Mouse (Mus musculus) layer of hippocampus, adult 9-11 months (tissue): ENCODE results near the gene Nabp1.

Experiments used
- DNase-seq: peaks from one replicate; pipeline ENCODE4 v3.0.0; 2022

The Nabp1 gene

GRCm38 (mm10) chr1:51478262-51479026, at the start of gene Nabp1:
Gene Nabp1, minus strand, starts transcription at chr1:51478425.
- peak; percentile 98 for DNase-seq

GRCm38 (mm10) chr1:51525563-51526265, 47.5 kb upstream of the Nabp1 start:
- no peak for DNase-seq

- no peak for DNase-seq
These were observed 43.4 kb upstream of the Nabp1 start for GRCm38 (mm10) chr1:51521651-51522050.

DNA sequence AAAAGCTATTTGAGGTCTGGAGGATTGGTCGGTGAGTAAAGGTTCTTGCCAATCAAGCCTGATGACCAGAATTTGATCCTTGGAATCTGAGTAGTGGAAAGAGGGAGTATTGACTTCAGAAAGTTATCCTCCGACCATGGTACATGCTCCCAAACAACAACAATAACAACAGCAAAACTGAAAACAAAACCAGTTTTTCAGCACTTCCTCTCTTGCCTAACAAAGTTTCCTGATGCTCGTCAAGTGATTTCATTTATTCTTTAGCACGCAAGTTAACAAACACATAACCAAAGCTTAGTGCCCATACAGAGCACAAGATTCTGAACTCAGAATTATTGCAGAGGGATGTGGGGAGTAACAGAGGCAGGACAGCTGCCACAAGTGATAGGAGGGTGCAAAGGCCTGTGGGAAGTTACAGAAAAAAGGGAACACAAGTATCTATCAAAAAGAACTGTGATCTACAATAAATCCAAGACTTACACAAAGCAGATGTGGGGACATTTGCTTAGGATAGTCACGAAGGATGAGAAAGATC, 42.1 kb upstream of the Nabp1 start:
- DNase-seq = no peak

DNA sequence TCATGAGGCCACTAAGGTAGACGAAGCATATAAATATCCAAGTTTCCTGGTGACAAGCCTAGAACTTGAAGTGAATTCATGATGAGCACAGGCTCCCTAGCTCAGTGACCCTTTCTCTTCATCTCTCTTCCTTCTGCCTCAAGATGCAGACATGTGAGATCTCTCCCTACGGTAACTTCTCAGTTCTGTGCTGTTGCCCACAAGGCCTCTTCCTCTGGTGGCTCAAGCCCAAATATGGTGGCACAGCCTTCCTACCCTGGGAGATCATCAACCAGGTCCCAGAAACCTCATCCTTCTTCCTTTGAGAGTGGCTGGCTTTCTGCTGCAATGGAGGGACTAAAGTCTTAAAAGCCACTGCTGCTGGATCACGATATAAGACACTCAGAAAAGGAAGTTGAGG, 40.9 kb upstream of the Nabp1 start:
- no peak for DNase-seq

- no peak for DNase-seq
These were observed 37.4 kb upstream of the Nabp1 start for GRCm38 (mm10) chr1:51515625-51516024.

- peak; percentile 39 for DNase-seq
These were observed 36.8 kb upstream of the Nabp1 start for GRCm38 (mm10) chr1:51515041-51515440.

DNA sequence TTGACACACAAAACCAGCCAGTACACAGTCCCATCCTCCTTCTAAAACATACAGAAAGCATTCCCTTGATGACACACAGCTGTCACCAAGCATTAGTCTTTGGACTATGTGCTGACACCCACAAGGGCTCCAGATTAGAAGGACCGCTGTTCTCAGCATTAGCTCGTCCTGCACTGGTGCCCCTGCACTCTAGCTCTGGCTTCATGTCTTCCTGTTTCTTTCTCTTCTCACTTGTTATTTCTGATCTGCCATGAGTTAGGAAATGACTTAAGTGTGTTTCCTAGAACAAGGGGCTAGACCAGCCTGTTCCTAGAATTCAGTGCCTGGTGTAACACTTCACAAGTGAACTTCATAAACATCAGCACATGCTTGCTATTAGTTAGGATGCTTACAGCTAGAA, 36.2 kb upstream of the Nabp1 start:
- no peak for DNase-seq

DNA sequence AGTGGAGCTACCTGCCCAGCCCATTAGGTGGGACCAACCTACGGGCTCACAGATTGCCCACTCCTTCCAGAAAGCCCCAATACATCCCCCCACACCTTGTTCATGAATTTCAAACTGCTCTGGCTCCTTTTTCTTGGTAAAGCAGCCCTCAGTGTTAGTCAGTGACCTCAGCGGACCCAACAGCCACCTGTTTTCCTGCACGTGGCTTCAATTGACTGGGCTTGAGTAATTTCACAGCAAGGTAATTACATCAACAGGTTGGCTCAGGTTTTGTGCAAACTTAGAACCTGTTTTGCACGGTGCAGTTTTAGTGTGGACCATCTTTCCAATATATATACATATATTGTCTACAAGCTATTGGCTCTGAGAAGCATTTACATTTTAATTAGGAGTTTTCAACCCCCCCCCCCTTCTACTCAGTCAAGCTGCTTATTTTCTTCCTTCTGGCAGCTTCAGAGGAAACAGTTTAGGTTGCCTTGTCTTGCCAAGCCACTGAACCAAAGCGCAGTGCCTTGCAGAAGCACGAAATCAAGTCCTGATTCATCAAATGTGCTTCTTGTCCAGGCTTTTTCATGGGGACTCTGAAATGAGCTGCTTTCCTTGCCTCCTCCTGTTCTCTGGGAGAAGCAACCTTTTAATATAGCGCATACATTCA, 35.0 kb upstream of the Nabp1 start:
- no peak for DNase-seq

- no peak for DNase-seq
These were observed 34.1 kb upstream of the Nabp1 start for GRCm38 (mm10) chr1:51512326-51512725.

GRCm38 (mm10) chr1:51509776-51510175, 31.6 kb upstream of the Nabp1 start:
- no peak for DNase-seq

- no peak for DNase-seq
These were observed 30.9 kb upstream of the Nabp1 start for GRCm38 (mm10) chr1:51509083-51509482.

DNA sequence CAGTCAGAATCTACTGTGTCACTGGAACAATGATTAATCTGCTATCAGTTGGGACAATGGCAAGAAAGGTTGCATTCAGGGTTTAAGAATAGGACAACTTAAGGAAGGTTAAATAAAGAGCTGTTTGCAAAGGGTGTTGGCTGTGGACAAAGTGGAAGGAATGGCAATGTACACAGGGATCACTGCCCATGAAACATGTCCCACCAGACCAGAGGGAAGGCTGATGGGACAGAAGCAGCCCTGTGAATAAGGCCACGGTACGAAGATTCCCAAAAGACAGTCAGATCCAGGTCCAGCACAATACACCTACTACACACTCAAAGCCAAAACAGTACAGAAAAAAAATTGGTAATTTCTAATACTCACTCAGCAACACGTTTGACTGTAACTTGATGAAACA, 30.3 kb upstream of the Nabp1 start:
- DNase-seq = no peak

DNA sequence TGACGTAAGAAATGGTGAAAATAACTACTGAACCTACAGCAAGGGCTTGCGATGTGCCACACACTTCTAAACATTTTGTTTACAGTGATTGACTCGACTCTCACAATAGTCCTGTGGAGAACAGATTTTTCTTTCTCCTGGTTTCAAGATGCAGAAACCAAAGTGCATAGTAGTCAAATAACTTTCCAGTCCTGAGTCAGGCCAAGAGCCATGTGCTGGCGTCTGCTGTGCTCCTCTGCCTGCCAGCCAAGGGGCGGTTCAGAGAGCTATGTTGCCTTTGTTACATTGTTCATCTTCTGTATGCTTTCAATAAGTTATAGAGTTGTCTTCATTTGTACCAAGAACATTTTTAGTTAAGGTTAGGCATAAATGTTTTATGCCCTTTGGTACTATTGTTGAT, 29.2 kb upstream of the Nabp1 start:
- no peak for DNase-seq

GRCm38 (mm10) chr1:51506236-51506635, 28.0 kb upstream of the Nabp1 start:
- no peak for DNase-seq

- DNase-seq = no peak
These were observed 27.4 kb upstream of the Nabp1 start for GRCm38 (mm10) chr1:51505632-51506031.

DNA sequence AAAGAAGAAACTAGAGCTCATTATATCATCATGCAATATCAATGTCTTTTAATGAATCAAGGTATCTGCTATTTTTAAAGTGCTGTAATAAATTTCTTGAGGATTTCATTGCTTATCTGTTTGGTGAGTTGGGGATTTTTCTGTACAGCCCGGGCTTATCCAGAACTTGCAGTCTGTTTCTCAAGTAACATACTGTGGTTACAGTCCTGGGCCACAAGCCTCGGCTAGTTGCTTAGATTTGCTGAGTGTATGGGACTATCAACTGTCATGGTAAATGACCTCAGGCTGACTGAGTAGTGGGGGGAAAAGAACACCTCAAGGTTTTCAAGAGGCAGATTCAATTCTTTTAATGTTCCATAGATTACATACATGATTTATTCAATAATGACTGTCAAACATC, 24.8 kb upstream of the Nabp1 start:
- DNase-seq = no peak

DNA sequence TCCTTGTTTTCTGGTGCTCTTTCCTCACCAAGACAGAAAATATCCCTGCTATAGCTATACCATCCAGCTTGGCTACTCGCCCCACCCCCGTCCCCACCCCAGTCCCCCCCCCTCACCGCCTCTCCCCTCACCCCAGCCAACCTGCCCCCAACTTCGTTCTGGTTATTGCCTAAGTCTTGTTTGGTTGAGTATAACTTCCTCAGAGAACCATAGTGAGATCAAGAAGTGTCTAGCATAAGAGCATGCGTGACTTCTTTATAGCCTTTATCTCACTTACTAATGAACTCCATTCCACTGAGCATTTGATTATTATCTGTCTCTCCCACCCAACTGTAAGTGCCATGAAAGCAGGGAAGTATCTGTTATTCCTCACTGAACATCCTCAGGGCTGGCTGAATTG, 24.1 kb upstream of the Nabp1 start:
- DNase-seq = no peak

GRCm38 (mm10) chr1:51501251-51501650, 23.0 kb upstream of the Nabp1 start:
- DNase-seq = no peak

- no peak for DNase-seq
These were observed 20.4 kb upstream of the Nabp1 start for GRCm38 (mm10) chr1:51498601-51499098.

DNA sequence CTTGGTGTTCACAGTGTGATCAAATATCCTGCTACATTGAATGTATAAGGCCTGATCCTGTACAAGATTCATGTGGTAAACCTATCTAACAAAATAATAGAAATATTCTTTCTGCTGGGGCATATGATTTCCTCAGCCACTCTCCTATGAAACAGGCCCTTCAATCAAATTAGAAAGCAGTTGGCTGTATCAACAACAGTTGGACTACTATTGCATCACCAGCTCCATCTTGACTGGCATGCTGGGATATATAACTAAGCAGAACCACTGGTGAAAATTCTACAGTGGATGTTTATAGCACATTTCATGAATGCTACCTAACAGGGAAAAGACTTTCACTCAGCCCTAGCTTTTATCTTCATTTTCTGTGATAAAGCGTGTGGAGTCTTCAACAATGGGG, 17.9 kb upstream of the Nabp1 start:
- no peak for DNase-seq

GRCm38 (mm10) chr1:51493592-51494307, 15.5 kb upstream of the Nabp1 start:
- DNase-seq = no peak

- DNase-seq = no peak
These were observed 8.1 kb upstream of the Nabp1 start for GRCm38 (mm10) chr1:51486291-51486690.
